Mouse (Mus musculus) midbrain, embryonic 16.5 days (tissue): ENCODE data around the gene Aqp3. TPM values are rescaled to one million over a fixed set of nuclear protein-coding genes. Genes with fewer than 3 reads are reported as not detected.
A peak's percentile ranks its signal among the peaks of the same experiment; 100 is the strongest.

Experiments used
- ATAC-seq: fragments of 200-750 bp; cut with Nextera tagmentation; 2 replicates; pipeline ENCODE4 v1.8.0; 2017; ENCODE audit warnings: moderate TSS enrichment
- H3K27ac ChIP-seq: fragments of 300-500 bp; sonication (generic); 2 replicates; pipeline ENCODE4 v1.5.1; 2014; ENCODE audit warnings: mild to moderate bottlenecking, low read length, mixed read lengths
- H3K27me3 ChIP-seq: fragments of 300-500 bp; sonication (generic); 2 replicates; pipeline ENCODE4 v1.6.1; 2014; ENCODE audit warnings: low read depth, low read length, mixed read lengths; ENCODE audit not compliant: control insufficient read depth, insufficient read depth
- H3K36me3 ChIP-seq: fragments of 300-500 bp; sonication (generic); 2 replicates; pipeline ENCODE4 v1.6.1; 2014; ENCODE audit warnings: mild to moderate bottlenecking, low read length, moderate library complexity, mixed read lengths; ENCODE audit not compliant: control insufficient read depth, insufficient read depth
- H3K4me1 ChIP-seq: fragments of 300-500 bp; sonication (generic); 2 replicates; pipeline ENCODE4 v1.6.1; 2014; ENCODE audit warnings: mild to moderate bottlenecking, low read length, mixed read lengths; ENCODE audit not compliant: control insufficient read depth, insufficient read depth
- H3K4me2 ChIP-seq: fragments of 300-500 bp; sonication (generic); 2 replicates; pipeline ENCODE4 v1.6.1; 2014; ENCODE audit warnings: mild to moderate bottlenecking, low read length, mixed read lengths
- H3K4me3 ChIP-seq: fragments of 300-500 bp; sonication (generic); 2 replicates; pipeline ENCODE4 v1.5.1; 2014; ENCODE audit warnings: low read depth, mild to moderate bottlenecking, low read length, moderate library complexity, mixed read lengths
- H3K9ac ChIP-seq: fragments of 300-500 bp; sonication (generic); 2 replicates; pipeline ENCODE4 v1.6.1; 2014; ENCODE audit warnings: low read depth, low read length, mixed read lengths
- H3K9me3 ChIP-seq: fragments of 300-500 bp; sonication (generic); replicated peaks from 2 replicates; pipeline ENCODE4 v1.6.1; 2014; ENCODE audit warnings: mild to moderate bottlenecking, low read length, mixed read lengths; ENCODE audit not compliant: control insufficient read depth, poor library complexity, severe bottlenecking
- WGBS: fragments of 180-500 bp; shearing (Covaris S2); extraction: QIAGEN DNeasy Blood & Tissue Kit; methylation state at CpG from one replicate; pipeline ENCODE4 v1.1.7; 2014; 5-methylcytosine and 5-hydroxymethylcytosine counted together
- polyA plus RNA-seq: library from polyadenylated mRNA; unstranded; fragments of >200 nt; fragmentation: Nextera tagmentation; extraction: Ambion mirVana; gene quantifications from 2 replicates; pipeline ENCODE4 v1.2.1, GENCODE M21; 2015

The Aqp3 gene
- polyA plus RNA-seq, 1 experiment from 2014 or later = 0.24 TPM

GRCm38 (mm10) chr4:41114358-41115070 lies 16.5 kb upstream of the Aqp3 start:
- Histone ChIP-seq H3K4me3 (no peak overlapping the region), H3K36me3 (peaks cover 51% of the 10 kb centered on the region), H3K9ac (no peak overlapping the region), H3K4me2 (no peak overlapping the region), H3K27ac (no peak overlapping the region), H3K9me3 (no peaks in the 10 kb centered on the region), H3K4me1 (no peaks in the 10 kb centered on the region), H3K27me3 (no peaks in the 10 kb centered on the region)
- WGBS = 90% methylated on average over 9 of the region's 9 CpGs
- no peak for ATAC-seq

- no peak overlapping the region for H3K27ac ChIP-seq
- H3K4me1 ChIP-seq = no peaks in the 10 kb centered on the region
- H3K9me3 ChIP-seq = no peaks in the 10 kb centered on the region
- no peaks in the 10 kb centered on the region for H3K27me3 ChIP-seq
- peaks cover 1% of the 10 kb centered on the region for H3K36me3 ChIP-seq
- H3K4me3 ChIP-seq = no peak overlapping the region
- no peak overlapping the region for H3K4me2 ChIP-seq
- no peak for ATAC-seq
- no peak overlapping the region for H3K9ac ChIP-seq
- WGBS = 89% methylated on average over 10 of the region's 10 CpGs
Observed at GRCm38 (mm10) chr4:41108717-41109425, 10.9 kb upstream of the Aqp3 start.

DNA sequence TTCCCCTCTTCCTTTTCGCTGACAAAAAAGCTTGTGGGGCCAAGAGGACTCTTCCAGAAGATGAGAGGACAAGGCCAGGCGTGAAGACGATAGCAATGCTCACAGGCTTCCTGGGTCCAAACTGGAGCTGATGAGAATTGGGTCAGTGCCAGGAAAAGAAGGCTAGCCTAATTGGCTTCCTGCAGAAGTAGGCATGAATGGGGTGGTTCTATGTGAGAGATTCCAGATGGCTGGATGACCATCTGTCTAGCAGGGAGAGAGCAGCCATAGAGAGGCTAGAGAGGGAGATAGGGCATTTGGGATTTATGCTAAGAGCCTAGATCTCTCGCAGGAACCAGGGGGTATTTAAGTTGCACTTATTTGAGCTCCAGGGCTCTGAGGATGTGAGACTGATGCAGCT lies 9.5 kb upstream of the Aqp3 start:
- 67% methylated on average over 4 of the region's 4 CpGs for WGBS
- no peak overlapping the region for H3K4me3 ChIP-seq
- no peak for ATAC-seq
- no peaks in the 10 kb centered on the region for H3K27me3 ChIP-seq
- H3K4me1 ChIP-seq = no peaks in the 10 kb centered on the region
- H3K27ac ChIP-seq = no peak overlapping the region
- H3K9ac ChIP-seq = no peak overlapping the region
- H3K36me3 ChIP-seq = no peaks in the 10 kb centered on the region
- no peak overlapping the region for H3K4me2 ChIP-seq
- H3K9me3 ChIP-seq = no peaks in the 10 kb centered on the region

DNA sequence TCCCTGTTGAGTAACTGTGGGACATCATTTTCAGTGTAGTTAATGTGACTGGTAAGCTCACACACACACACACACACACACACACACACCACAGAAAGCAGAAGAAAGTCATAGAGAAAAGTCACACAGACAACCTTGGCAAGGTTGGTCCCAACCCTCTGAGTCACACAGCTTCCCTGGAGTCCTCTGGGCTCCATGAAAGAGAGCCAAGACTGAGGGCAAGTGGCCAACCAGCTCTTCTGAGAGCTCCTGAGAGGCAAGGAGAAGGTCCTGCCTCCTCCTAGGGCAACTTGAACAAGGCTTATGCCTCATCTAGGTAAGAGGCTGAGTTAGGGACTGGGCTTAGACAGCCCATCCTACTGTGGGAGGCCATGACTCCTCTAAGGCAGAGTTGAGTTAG lies 4.9 kb upstream of the Aqp3 start:
- H3K9me3 ChIP-seq = no peaks in the 10 kb centered on the region
- peaks cover 4% of the 10 kb centered on the region for H3K4me1 ChIP-seq
- ATAC-seq = no peak
- H3K4me2 ChIP-seq = no peak overlapping the region
- no peak overlapping the region for H3K9ac ChIP-seq
- H3K4me3 ChIP-seq = no peak overlapping the region
- H3K27ac ChIP-seq = no peak overlapping the region
- H3K27me3 ChIP-seq = peaks cover 5% of the 10 kb centered on the region
- H3K36me3 ChIP-seq = no peaks in the 10 kb centered on the region

DNA sequence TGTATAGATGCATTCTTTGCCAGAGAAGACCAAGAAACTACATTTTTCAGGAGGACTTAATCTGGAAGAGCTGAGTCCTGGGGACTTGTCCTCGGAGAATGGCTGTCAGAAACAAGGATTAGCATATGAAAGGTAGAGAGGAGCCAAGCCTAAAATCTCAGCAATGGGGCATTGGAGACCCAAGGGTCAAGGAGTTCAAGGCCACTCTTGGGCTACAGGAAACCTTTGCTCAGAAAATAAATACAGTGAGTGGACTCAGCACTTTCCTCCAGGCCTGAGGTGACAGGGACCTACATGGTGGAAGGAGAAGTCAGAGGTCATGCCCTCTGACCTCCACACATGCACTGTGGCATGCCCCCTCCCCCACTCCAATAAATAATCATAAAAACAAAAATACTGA lies 3.0 kb upstream of the Aqp3 start:
- 8% methylated on average over 1 of the region's 1 CpGs for WGBS
- no peaks in the 10 kb centered on the region for H3K9me3 ChIP-seq
- no peak overlapping the region for H3K4me2 ChIP-seq

DNA sequence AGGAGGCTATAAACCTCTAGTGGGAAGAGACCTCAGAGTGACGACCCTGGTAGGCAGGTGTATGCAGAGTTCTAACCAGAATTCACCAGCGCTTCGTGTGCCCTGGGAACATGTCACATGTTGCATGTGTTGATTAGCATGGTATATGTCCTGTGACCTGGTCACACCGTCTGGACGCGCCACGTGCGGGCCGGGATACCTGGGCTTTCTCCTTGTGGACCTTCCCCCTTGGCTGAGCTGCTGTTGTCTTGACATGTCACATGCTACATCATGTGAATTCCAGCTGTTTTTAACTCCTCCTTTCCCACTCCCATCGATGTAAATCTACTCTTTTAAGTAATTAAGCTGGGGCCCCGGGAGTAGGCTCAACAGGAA lies 581 bp upstream of the Aqp3 start:
- Histone ChIP-seq H3K4me1 (peaks cover 4% of the 10 kb centered on the region), H3K9ac (peak overlapping the region; percentile 69), H3K27ac (no peak overlapping the region), H3K27me3 (peaks cover 11% of the 10 kb centered on the region), H3K4me3 (peak overlapping the region; percentile 54), H3K36me3 (no peaks in the 10 kb centered on the region), H3K9me3 (no peaks in the 10 kb centered on the region), H3K4me2 (peak overlapping the region; percentile 96)
- ATAC-seq = peak; percentile 18; the same call in 1 of the 2 replicates
- 17% methylated on average over 11 of the region's 11 CpGs for WGBS

More for the DNA sequence above, 3.0 kb upstream of the Aqp3 start:
- Histone ChIP-seq H3K4me1 (peaks cover 4% of the 10 kb centered on the region), H3K36me3 (no peaks in the 10 kb centered on the region), H3K27ac (no peak overlapping the region), H3K4me3 (no peak overlapping the region), H3K9ac (no peak overlapping the region), H3K27me3 (peaks cover 11% of the 10 kb centered on the region)
- ATAC-seq = no peak

DNA sequence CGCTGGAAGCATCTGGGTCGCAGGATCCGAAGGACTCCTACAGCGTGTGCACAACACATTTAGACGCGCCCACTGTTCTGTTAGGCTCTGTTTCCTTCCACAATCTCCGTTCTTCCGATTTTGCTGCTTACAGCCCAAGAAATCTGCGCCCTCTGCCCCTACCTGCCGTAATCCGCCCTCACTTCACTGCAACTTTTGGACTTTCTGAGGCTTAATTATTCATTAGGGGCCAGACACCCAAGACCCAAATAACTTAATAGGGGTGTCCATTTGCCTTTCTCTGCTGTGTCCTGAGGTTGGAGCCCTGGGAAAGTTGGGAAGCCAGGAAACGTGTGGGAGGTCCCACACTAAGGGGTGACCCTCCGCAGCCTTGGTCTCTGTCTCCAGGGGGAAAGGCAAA lies 602 bp downstream of the Aqp3 start:
- Histone ChIP-seq H3K4me1 (peaks cover 4% of the 10 kb centered on the region), H3K9me3 (no peaks in the 10 kb centered on the region), H3K27me3 (peaks cover 11% of the 10 kb centered on the region), H3K4me2 (no peak overlapping the region), H3K36me3 (no peaks in the 10 kb centered on the region), H3K4me3 (no peak overlapping the region; the same call in 1 of the 2 replicates), H3K27ac (no peak overlapping the region), H3K9ac (no peak overlapping the region)
- no peak for ATAC-seq
- 44% methylated on average over 13 of the region's 13 CpGs for whole genome bisulfite sequencing

- no peak overlapping the region for H3K4me3 ChIP-seq
Observed at GRCm38 (mm10) chr4:41096794-41097193, 1.2 kb downstream of the Aqp3 start.

DNA sequence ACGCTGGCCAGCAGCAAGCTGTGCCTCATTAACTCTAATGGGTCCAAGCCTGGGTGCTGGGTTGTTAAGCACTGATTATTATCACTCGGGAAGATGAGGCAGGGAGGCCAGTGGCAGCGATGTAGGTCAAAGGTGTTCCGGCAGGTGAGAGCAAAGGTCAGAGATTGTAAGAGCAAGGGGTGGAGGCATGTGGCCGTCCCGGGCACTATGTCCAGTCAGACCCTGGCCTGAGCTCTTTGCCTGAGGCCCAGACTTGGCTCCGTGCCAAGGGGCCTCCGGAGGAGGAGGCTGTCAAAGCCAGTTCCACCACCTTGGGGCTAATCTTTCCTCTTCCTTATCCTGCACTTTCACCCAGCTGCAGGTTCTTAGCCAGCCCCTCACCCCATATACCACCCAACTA lies 1.8 kb downstream of the Aqp3 start:
- Histone ChIP-seq H3K36me3 (no peaks in the 10 kb centered on the region), H3K4me1 (peaks cover 4% of the 10 kb centered on the region), H3K4me3 (no peak overlapping the region), H3K9ac (no peak overlapping the region), H3K9me3 (no peaks in the 10 kb centered on the region), H3K4me2 (no peak overlapping the region), H3K27me3 (peaks cover 11% of the 10 kb centered on the region), H3K27ac (no peak overlapping the region)
- 74% methylated on average over 8 of the region's 8 CpGs for WGBS
- no peak for ATAC-seq

More at GRCm38 (mm10) chr4:41096794-41097193, 1.2 kb downstream of the Aqp3 start:
- Histone ChIP-seq H3K9me3 (no peaks in the 10 kb centered on the region), H3K27me3 (peaks cover 11% of the 10 kb centered on the region), H3K27ac (no peak overlapping the region), H3K36me3 (no peaks in the 10 kb centered on the region), H3K9ac (no peak overlapping the region), H3K4me2 (no peak overlapping the region), H3K4me1 (peaks cover 4% of the 10 kb centered on the region)
- ATAC-seq = no peak
- WGBS = 83% methylated on average over 5 of the region's 5 CpGs
